Mouse (Mus musculus) bone marrow macrophage, adult 2 months (primary cell): Measurements from ENCODE around the gene BC025920. TPM values are rescaled to one million over a fixed set of nuclear protein-coding genes. Genes with fewer than 3 reads are reported as not detected.
"Not testable (repeated sequence)": the region's sequence is repeated elsewhere in the genome, so short reads cannot be mapped to it uniquely, and the experiment has no call there.

Source experiments
- H3K27ac ChIP-seq: 2 replicates; pipeline ENCODE4 v1.5.1; 2012; ENCODE audit warnings: low read depth, low read length; ENCODE audit not compliant: insufficient read depth
- H3K4me1 ChIP-seq: 2 replicates; pipeline ENCODE4 v1.6.1; 2012; ENCODE audit warnings: low read length; ENCODE audit not compliant: control insufficient read depth, insufficient read depth
- H3K4me3 ChIP-seq: 2 replicates; pipeline ENCODE4 v1.5.1; 2012; ENCODE audit warnings: mild to moderate bottlenecking, low read length, moderate library complexity; ENCODE audit not compliant: insufficient read depth
- CTCF ChIP-seq: IDR thresholded peaks from 2 replicates; pipeline ENCODE4 v1.5.1; 2012; ENCODE audit warnings: low read depth, mild to moderate bottlenecking, low read length, moderate library complexity
- POLR2A ChIP-seq: IDR thresholded peaks from 2 replicates; pipeline ENCODE4 v1.6.1; 2012; ENCODE audit warnings: mild to moderate bottlenecking, low read depth, low read length, borderline replicate concordance
- polyA plus RNA-seq: library from polyadenylated mRNA; stranded (reverse); fragments of >200 nt; gene quantifications from 2 replicates; pipeline ENCODE4 v1.2.4, GENCODE M21; 2012; ENCODE audit not compliant: missing spikeins, insufficient read depth, insufficient read length

Gene BC025920
- polyA plus RNA-seq, 1 experiment: 0.78 TPM

DNA sequence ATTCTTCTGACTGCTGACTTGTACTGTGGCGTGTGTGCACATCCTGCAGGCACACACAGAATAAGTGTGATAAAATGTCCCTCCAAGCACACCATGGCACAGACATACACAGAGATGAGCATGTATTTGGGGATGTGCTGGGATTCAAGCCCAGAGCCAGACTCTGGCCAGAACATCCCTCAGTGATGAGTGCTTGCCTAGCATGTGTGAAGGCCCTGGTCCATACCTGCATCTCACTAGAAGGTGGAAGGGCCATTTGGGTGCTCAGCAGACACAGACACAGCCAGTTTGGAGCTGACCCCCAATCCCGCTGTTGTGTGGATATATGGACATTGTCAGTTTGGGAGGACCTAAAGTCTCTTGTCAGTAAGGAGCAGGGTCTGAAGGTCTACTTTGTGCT is 35.5 kb downstream of the BC025920 start:
- H3K27ac ChIP-seq: no peak overlapping the region
- TF ChIP-seq POLR2A: no peak
- TF ChIP-seq CTCF: no peak
- peaks cover 12% of the 10 kb centered on the region for H3K4me1 ChIP-seq
- H3K4me3 ChIP-seq: no peak overlapping the region

- no peak for TF ChIP-seq POLR2A
- no peak for TF ChIP-seq CTCF
- peak overlapping the region; percentile 79 for H3K4me3 ChIP-seq
- H3K4me1 ChIP-seq: peaks cover 12% of the 10 kb centered on the region
- no peak overlapping the region for H3K27ac ChIP-seq
Measured at GRCm38 (mm10) chr10:81641978-81642647, 36.0 kb downstream of the BC025920 start.

DNA sequence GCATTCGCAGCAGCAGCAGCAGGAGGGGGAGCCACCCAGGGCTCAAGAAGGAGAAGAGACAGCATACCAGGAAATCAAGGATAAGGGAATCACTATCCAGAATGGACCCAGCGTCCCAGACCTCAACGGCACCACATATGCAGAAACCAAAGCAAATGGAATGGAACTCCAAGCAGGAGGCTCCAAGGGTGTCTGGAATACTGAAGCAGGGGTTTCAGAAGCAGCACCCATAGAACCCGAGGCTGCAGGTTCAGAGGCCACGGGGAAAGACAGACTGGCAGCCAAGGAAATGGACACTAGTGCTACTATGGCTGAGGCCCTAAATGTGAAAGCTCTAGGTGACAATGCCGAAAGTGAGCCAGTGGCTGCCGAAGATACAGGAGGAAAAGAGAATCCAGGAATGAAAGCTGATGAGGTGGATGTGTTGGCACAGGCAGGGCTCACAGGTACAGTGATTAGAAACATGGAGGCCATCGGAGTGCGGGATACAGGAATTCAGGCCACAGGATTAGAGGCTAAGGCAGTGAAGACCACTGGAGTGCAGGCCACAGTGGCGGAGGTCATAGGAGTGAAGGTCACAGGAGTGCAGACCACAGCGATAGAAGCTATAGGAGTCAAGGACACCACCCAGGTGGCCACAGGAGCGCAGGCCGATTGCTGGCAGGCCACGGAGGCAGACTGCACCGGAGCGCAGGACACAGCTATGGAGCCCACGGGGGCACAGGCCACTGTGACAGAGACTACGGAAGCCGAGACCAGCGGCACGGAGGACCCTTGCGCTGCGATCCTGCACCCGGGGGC is 36.8 kb downstream of the BC025920 start:
- H3K4me1 ChIP-seq: peaks cover 12% of the 10 kb centered on the region
- peak overlapping the region; percentile 79 for H3K4me3 ChIP-seq
- TF ChIP-seq POLR2A (no peak), CTCF (no peak)
- H3K27ac ChIP-seq: peak overlapping the region; percentile 78

- peak overlapping the region; percentile 79 for H3K4me3 ChIP-seq
- TF ChIP-seq POLR2A (no peak), CTCF (peak; percentile 33; the same call in 1 of the 2 replicates)
- peaks cover 12% of the 10 kb centered on the region for H3K4me1 ChIP-seq
- H3K27ac ChIP-seq: peak overlapping the region; percentile 78
Measured at GRCm38 (mm10) chr10:81643449-81644055, 37.5 kb downstream of the BC025920 start.

DNA sequence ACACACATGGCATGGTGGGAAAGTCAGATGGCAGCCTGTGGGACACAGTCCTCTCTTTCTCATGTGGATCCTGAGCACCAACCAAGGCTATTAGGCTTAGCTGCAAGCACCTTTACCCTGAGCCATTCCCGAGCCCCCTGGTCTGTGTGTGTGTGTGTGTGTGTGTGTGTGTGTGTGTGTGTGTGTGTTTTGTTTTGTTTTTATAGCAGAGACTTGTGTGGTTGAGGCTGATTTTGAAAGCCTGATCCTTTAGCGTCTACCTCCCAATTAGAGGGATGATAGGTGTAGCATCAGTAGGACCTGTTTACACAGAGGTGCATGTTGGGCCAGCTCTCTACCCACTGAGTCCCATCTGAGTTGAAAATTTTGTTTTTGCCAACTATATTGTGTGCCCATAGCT is 38.1 kb downstream of the BC025920 start:
- Histone ChIP-seq H3K4me3 (peak overlapping the region; percentile 79), H3K4me1 (peaks cover 13% of the 10 kb centered on the region), H3K27ac (peak overlapping the region; percentile 78)
- no peak for TF ChIP-seq POLR2A
- no peak for TF ChIP-seq CTCF

DNA sequence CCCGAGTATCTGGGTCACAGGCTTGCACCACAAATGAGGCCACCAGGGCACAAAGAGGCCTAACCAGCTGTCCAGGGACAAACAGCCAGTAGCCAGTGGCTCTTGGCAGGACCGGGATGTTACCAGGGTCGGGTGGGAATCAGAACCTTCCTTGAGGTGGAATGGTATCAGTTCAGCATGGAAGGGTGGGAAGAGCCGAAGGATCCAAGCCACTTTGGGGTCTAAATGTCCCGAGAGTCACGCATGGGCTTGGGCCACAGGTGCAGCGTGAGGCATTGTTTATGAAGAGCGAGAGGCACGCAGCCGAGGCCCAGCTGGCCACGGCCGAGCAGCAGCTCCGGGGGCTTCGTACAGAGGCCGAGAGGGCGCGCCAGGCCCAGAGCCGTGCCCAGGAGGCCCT is 38.6 kb downstream of the BC025920 start:
- H3K4me1 ChIP-seq: peaks cover 13% of the 10 kb centered on the region
- no peak for TF ChIP-seq CTCF
- TF ChIP-seq POLR2A: no peak
- no peak overlapping the region for H3K27ac ChIP-seq
- peak overlapping the region; percentile 79 for H3K4me3 ChIP-seq

GRCm38 (mm10) chr10:81645391-81645790 is 39.3 kb downstream of the BC025920 start:
- Histone ChIP-seq H3K27ac (no peak overlapping the region), H3K4me3 (no peak overlapping the region), H3K4me1 (peaks cover 13% of the 10 kb centered on the region)
- no peak for TF ChIP-seq CTCF
- no peak for TF ChIP-seq POLR2A

- no peak for TF ChIP-seq POLR2A
- no peak for TF ChIP-seq CTCF
- Histone ChIP-seq H3K4me3 (no peak overlapping the region), H3K27ac (no peak overlapping the region), H3K4me1 (peaks cover 13% of the 10 kb centered on the region)
Measured at GRCm38 (mm10) chr10:81646015-81646555, 40.0 kb downstream of the BC025920 start.

- H3K4me1 ChIP-seq: not testable (repeated sequence)
- Histone ChIP-seq H3K4me3 (peak within 1 kb of the TSS; percentile 72), H3K27ac (peak within 1 kb of the TSS; percentile 45; the same call in 1 of the 2 replicates)
Measured at GRCm38 (mm10) chr10:81648803-81649775, 43.0 kb downstream of the BC025920 start, which contains the start of gene Gm10778. Gm10778 (plus strand) TSS chr10:81649059.
